Mouse (Mus musculus): ENCODE data around the gene Serbp1. TPM values are rescaled to one million over a fixed set of nuclear protein-coding genes. Genes with fewer than 3 reads are reported as not detected.

Gene Serbp1
- total and polyA plus RNA-seq, 2 experiments from 2014 or later = 306 to 316 TPM

DNA sequence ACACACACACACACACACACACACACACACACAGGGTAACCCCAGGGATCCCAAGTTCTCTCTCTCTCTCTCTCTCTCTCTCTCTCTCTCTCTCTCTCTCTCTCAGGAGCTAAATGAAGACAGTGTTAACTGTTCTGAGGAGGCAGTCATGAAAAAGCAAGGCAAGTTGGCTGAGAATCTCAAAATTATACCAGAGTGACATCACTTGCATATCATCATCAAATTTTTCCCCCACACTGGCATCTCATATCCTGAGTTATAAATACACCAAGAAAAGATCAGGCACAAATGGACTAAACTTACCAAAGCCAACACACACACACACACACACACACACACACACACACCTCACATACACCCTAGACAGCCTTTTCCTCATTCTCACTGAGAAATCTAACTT lies 7.0 kb upstream of the Serbp1 start:
- Histone ChIP-seq H3K9ac (no peak overlapping the region), H3K36me3 (ENCODE audit: insufficient read depth) (no peaks in the 10 kb centered on the region), H3K4me3 (ENCODE audit: low read depth, low read length) (no peak overlapping the region), H3K4me1 (ENCODE audit: insufficient read depth) (no peaks in the 10 kb centered on the region), H3K27me3 (ENCODE audit: insufficient read depth, low read length) (0 out of 2 replicates have a peak, but pooled peaks cover 7% of the 10 kb centered on the region), H3K9me3 (ENCODE audit: low read length) (no peaks in the 10 kb centered on the region), H3K27ac (ENCODE audit: low read depth, low read length) (no peak overlapping the region), H3K4me2 (ENCODE audit: low read depth) (no peak overlapping the region)
- no peak for TF ChIP-seq CTCF (IDR thresholded peaks at IDR 0.05; ENCODE audit: low read depth)
- ATAC-seq (no peak), DNase-seq (no peak)

GRCm38 (mm10) chr6:67235649-67236048 lies 2.3 kb upstream of the Serbp1 start:
- no peak for DNase-seq
- 88% methylated on average over 3 of the region's 3 CpGs for WGBS
- H3K9me3 ChIP-seq (ENCODE audit: low read length) = no peaks in the 10 kb centered on the region
- no peaks in the 10 kb centered on the region for H3K4me1 ChIP-seq (ENCODE audit: insufficient read depth)
- H3K9ac ChIP-seq = no peak overlapping the region
- no peak overlapping the region for H3K27ac ChIP-seq (ENCODE audit: low read depth, low read length)
- no peak for ATAC-seq
- no peaks in the 10 kb centered on the region for H3K36me3 ChIP-seq (ENCODE audit: insufficient read depth)
- H3K4me3 ChIP-seq (ENCODE audit: low read depth, low read length) = no peak overlapping the region
- no peak overlapping the region for H3K4me2 ChIP-seq (ENCODE audit: low read depth)
- TF ChIP-seq CTCF (IDR thresholded peaks at IDR 0.05; ENCODE audit: low read depth) = no peak
- H3K27me3 ChIP-seq (ENCODE audit: insufficient read depth, low read length) = no peaks in the 10 kb centered on the region

DNA sequence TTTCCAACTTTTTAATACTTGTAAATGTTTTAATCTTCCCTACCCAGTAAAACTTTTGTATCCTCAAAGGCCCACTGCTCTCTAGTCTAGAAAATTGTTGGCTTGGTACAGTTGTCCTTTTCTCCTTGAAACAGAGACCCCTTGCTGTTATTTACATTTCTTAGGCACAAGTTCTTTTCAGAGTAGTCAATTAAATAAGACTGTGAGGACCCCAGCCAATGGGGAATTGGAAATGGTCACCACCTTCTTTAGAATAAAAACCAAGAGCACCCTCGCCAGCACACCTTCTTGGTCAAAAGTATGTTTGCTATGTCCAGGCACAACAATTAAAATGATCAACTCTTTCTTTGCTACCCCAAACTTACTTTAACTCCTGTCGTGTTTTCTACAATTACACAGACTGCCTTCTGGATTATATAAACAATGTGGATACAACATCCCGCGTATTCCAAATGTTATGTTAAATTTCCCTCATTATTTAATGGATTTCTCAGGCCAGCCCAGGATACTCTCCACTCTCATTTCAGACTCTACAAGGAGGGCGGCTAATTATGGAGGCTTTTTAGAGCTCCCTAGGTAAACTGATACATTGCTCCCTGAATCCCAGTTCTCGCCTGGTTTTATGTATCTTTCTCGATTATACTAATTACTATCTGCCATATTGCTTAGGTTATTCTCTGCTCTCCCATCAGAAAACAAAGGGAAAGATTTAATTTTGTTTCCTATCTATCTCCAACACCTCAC lies 1.3 kb upstream of the Serbp1 start:
- Histone ChIP-seq H3K4me2 (ENCODE audit: low read depth) (no peak overlapping the region), H3K36me3 (ENCODE audit: insufficient read depth) (no peaks in the 10 kb centered on the region), H3K4me3 (ENCODE audit: low read depth, low read length) (no peak overlapping the region), H3K4me1 (ENCODE audit: insufficient read depth) (no peaks in the 10 kb centered on the region), H3K9me3 (ENCODE audit: low read length) (no peaks in the 10 kb centered on the region), H3K27me3 (ENCODE audit: insufficient read depth, low read length) (no peaks in the 10 kb centered on the region), H3K27ac (ENCODE audit: low read depth, low read length) (no peak overlapping the region), H3K9ac (no peak overlapping the region)
- DNase-seq (no peak), ATAC-seq (no peak)
- no peak for TF ChIP-seq CTCF (IDR thresholded peaks at IDR 0.05; ENCODE audit: low read depth)
- WGBS = 77% methylated on average over 7 of the region's 7 CpGs

GRCm38 (mm10) chr6:67241263-67241662 lies 3.3 kb downstream of the Serbp1 start:
- Histone ChIP-seq H3K4me1 (ENCODE audit: insufficient read depth) (no peaks in the 10 kb centered on the region), H3K4me2 (ENCODE audit: low read depth) (no peak overlapping the region), H3K27ac (ENCODE audit: low read depth, low read length) (no peak overlapping the region), H3K9ac (no peak overlapping the region), H3K9me3 (ENCODE audit: low read length) (no peaks in the 10 kb centered on the region), H3K36me3 (ENCODE audit: insufficient read depth) (no peaks in the 10 kb centered on the region), H3K4me3 (ENCODE audit: low read depth, low read length) (no peak overlapping the region), H3K27me3 (ENCODE audit: insufficient read depth, low read length) (no peaks in the 10 kb centered on the region)
- ATAC-seq (no peak), DNase-seq (no peak)
- TF ChIP-seq CTCF (IDR thresholded peaks at IDR 0.05; ENCODE audit: low read depth) = no peak
- WGBS = 92% methylated on average over 3 of the region's 3 CpGs

GRCm38 (mm10) chr6:67243765-67244420 lies 5.9 kb downstream of the Serbp1 start:
- H3K4me3 ChIP-seq (ENCODE audit: low read depth, low read length) = no peak overlapping the region

GRCm38 (mm10) chr6:67244451-67244850 lies 6.5 kb downstream of the Serbp1 start:
- Histone ChIP-seq H3K9ac (no peak overlapping the region), H3K36me3 (ENCODE audit: insufficient read depth) (no peaks in the 10 kb centered on the region), H3K4me1 (ENCODE audit: insufficient read depth) (no peaks in the 10 kb centered on the region), H3K9me3 (ENCODE audit: low read length) (no peaks in the 10 kb centered on the region), H3K4me3 (ENCODE audit: low read depth, low read length) (no peak overlapping the region), H3K27ac (ENCODE audit: low read depth, low read length) (no peak overlapping the region), H3K27me3 (ENCODE audit: insufficient read depth, low read length) (no peaks in the 10 kb centered on the region), H3K4me2 (ENCODE audit: low read depth) (no peak overlapping the region)
- no peak for TF ChIP-seq CTCF (IDR thresholded peaks at IDR 0.05; ENCODE audit: low read depth)
- no peak for ATAC-seq
- DNase-seq = no peak
- WGBS = 87% methylated on average over 5 of the region's 5 CpGs

More at GRCm38 (mm10) chr6:67243765-67244420, 5.9 kb downstream of the Serbp1 start:
- Histone ChIP-seq H3K27me3 (ENCODE audit: insufficient read depth, low read length) (no peaks in the 10 kb centered on the region), H3K27ac (ENCODE audit: low read depth, low read length) (no peak overlapping the region), H3K9ac (no peak overlapping the region), H3K4me1 (ENCODE audit: insufficient read depth) (no peaks in the 10 kb centered on the region), H3K4me2 (ENCODE audit: low read depth) (no peak overlapping the region), H3K9me3 (ENCODE audit: low read length) (no peaks in the 10 kb centered on the region), H3K36me3 (ENCODE audit: insufficient read depth) (no peaks in the 10 kb centered on the region)
- WGBS = 88% methylated on average over 7 of the region's 7 CpGs
- TF ChIP-seq CTCF (IDR thresholded peaks at IDR 0.05; ENCODE audit: low read depth) = no peak
- no peak for DNase-seq
- ATAC-seq = no peak

DNA sequence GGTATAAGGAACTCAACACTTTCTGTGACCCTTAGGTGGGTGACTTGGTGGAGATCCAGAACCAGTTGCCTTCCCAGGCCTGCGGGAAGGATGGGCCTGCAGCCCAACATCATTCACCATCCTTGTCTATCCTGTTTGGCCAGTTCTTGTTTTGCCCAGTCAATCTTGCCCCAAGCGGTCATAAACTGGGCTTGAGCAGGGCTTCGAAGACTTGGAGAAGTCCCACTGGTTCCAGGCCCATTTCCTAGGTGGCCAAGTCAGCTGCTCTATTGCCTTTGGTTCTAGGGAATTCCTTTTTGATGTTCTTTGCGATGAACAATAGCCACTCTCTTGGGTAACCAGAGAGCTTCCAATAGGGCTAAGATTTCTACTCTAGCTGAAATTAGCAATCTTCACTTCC lies 13.1 kb downstream of the Serbp1 start:
- DNase-seq (no peak), ATAC-seq (no peak)
- Histone ChIP-seq H3K4me3 (ENCODE audit: low read depth, low read length) (no peak overlapping the region), H3K9ac (no peak overlapping the region), H3K27ac (ENCODE audit: low read depth, low read length) (no peak overlapping the region), H3K36me3 (ENCODE audit: insufficient read depth) (no peaks in the 10 kb centered on the region), H3K9me3 (ENCODE audit: low read length) (no peaks in the 10 kb centered on the region), H3K4me1 (ENCODE audit: insufficient read depth) (no peaks in the 10 kb centered on the region), H3K4me2 (ENCODE audit: low read depth) (no peak overlapping the region), H3K27me3 (ENCODE audit: insufficient read depth, low read length) (no peaks in the 10 kb centered on the region)
- WGBS = 91% methylated on average over 4 of the region's 4 CpGs
- no peak for TF ChIP-seq CTCF (IDR thresholded peaks at IDR 0.05; ENCODE audit: low read depth)
